Mouse (Mus musculus): ENCODE results near the gene Eno4. TPM values are rescaled to one million over a fixed set of nuclear protein-coding genes. Genes with fewer than 3 reads are reported as not detected.

Gene Eno4
- polyA plus RNA-seq, 1 experiment from 2014 or later, result 2.1 TPM

GRCm38 (mm10) chr19:58954779-58955178 is 11.6 kb downstream of the Eno4 start:
- Histone ChIP-seq H3K9me3 (ENCODE audit: control insufficient read depth, low read length) (no peaks in the 10 kb centered on the region), H3K4me3 (ENCODE audit: low read length) (no peak overlapping the region), H3K9ac (ENCODE audit: low read depth, low read length) (no peak overlapping the region), H3K4me2 (ENCODE audit: low read length) (no peak overlapping the region), H3K27ac (ENCODE audit: low read depth, low read length) (no peak overlapping the region), H3K27me3 (replicated peaks; ENCODE audit: control insufficient read depth, insufficient read depth, low read length) (peaks cover 25% of the 10 kb centered on the region), H3K4me1 (ENCODE audit: control insufficient read depth, insufficient read depth, low read depth, low read length) (no peaks in the 10 kb centered on the region), H3K36me3 (ENCODE audit: control insufficient read depth, insufficient read depth, low read length) (no peaks in the 10 kb centered on the region)
- 90% methylated on average over 8 of the region's 8 CpGs for WGBS
- ATAC-seq, result no peak

DNA sequence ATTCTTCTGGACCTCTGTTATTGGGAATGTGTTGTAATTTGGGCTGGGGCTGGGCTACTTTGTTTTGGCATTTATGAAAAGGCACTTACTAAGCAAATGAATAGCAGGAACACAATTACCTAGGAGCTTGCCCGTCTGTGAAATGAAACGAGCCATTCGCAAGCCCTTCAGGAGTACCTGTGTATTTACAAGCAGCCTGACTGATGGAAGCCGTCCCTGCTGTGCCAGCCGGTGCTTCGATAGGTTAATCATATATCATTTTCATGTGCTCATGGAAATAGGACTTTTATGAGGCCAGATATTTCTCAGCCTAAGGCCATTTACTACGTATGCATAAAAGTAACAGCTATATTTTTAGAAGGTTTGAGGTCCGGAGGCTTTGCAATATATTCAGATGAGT is 19.8 kb downstream of the Eno4 start:
- no peak for ATAC-seq
- H3K9me3 ChIP-seq (ENCODE audit: control insufficient read depth, low read length), result no peaks in the 10 kb centered on the region
- no peak overlapping the region for H3K4me2 ChIP-seq (ENCODE audit: low read length)
- H3K4me1 ChIP-seq (ENCODE audit: control insufficient read depth, insufficient read depth, low read depth, low read length), result no peaks in the 10 kb centered on the region
- H3K27me3 ChIP-seq (replicated peaks; ENCODE audit: control insufficient read depth, insufficient read depth, low read length), result peaks cover 3% of the 10 kb centered on the region
- H3K27ac ChIP-seq (ENCODE audit: low read depth, low read length), result no peak overlapping the region
- WGBS, result 60% methylated on average over 8 of the region's 8 CpGs
- H3K9ac ChIP-seq (ENCODE audit: low read depth, low read length), result no peak overlapping the region
- no peak overlapping the region for H3K4me3 ChIP-seq (ENCODE audit: low read length)
- no peaks in the 10 kb centered on the region for H3K36me3 ChIP-seq (ENCODE audit: control insufficient read depth, insufficient read depth, low read length)

DNA sequence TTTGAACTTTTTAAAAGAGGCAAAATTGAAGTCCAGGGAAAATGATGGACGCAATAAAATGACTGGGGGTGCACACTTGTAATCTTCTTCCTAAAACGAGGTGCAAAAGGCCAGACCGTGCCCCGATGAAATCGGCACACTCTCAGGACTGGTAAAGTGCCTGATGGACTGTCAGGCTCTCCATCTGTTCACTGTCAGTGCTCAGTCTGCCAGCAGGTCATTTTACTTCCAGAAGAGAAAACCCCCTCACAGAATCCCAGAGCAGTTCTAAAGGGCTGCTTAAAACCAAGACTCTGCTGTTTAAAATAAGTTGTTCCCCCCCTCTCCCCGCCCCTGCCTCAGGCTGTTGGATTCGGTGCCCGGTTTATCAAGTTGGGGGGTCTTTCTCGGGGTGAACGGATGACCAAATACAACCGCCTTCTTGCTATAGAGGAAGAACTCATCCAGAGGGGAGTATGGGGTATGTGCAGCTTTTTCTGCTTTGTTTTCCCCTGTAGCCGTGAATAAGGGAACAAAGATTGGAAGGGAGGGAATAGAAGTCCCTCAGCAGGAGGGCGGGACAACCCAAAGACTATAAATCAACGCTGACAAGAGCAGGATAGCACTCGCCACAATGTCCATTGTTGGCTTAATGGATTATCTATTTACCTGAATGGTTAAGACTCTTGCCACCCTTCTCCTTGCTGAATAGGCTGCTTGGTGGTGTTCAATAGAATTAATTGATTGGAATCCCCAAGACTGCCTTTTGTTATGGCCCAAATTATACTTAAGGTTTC is 25.7 kb downstream of the Eno4 start:
- H3K4me3 ChIP-seq (ENCODE audit: low read length), result no peak overlapping the region
- H3K9ac ChIP-seq (ENCODE audit: low read depth, low read length), result no peak overlapping the region
- no peak for ATAC-seq
- H3K9me3 ChIP-seq (ENCODE audit: control insufficient read depth, low read length), result no peaks in the 10 kb centered on the region
- H3K36me3 ChIP-seq (ENCODE audit: control insufficient read depth, insufficient read depth, low read length), result no peaks in the 10 kb centered on the region; the same call in 1 of the 2 replicates
- WGBS, result 16% methylated on average over 15 of the region's 15 CpGs
- peaks cover 24% of the 10 kb centered on the region for H3K27me3 ChIP-seq (replicated peaks; ENCODE audit: control insufficient read depth, insufficient read depth, low read length)
- no peaks in the 10 kb centered on the region for H3K4me1 ChIP-seq (ENCODE audit: control insufficient read depth, insufficient read depth, low read depth, low read length)
- peak overlapping the region; percentile 5; the same call in 1 of the 2 replicates for H3K4me2 ChIP-seq (ENCODE audit: low read length)
- H3K27ac ChIP-seq (ENCODE audit: low read depth, low read length), result no peak overlapping the region

DNA sequence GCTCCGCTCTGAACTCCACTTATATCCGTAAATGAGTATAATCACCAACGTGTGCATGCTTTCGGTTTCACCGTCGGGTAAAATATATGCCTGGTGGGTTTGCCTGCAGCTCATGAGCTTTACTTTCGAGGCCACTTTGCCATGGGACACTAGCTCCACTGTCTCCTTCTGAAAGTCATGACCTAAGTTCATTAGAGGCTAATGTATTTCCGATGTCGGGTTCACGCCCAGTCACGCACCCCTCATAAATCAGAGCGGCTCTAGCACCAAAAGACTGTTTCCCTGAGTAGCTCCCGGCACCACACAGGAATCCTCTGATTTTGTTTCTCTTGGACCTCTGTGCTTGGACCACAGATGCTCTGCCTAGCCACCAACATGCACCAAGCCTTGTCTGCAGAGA is 27.6 kb downstream of the Eno4 start:
- WGBS, result 75% methylated on average over 13 of the region's 13 CpGs
- no peaks in the 10 kb centered on the region; the same call in 1 of the 2 replicates for H3K36me3 ChIP-seq (ENCODE audit: control insufficient read depth, insufficient read depth, low read length)

DNA sequence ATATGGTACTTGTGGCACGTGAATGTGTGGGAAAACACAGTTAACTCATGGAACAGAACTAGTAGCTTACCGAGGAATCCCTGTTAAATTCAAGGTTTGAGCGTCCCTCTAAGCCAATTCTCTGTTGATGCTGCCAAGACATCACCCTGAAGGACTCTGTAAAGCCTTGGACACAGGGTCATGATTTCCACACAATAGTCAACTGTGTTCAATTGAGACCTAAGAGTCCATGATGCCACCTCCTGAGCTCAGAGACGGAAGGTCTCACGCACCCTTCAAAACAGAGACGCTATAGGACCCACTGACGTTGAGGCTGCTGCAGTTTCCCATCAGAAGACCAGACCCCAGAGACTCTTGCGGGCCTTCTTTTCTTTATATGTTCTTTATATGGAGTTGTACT is 30.9 kb downstream of the Eno4 start:
- H3K4me3 ChIP-seq (ENCODE audit: low read length), result no peak overlapping the region
- peaks cover 3% of the 10 kb centered on the region; the same call in 1 of the 2 replicates for H3K4me1 ChIP-seq (ENCODE audit: control insufficient read depth, insufficient read depth, low read depth, low read length)
- no peak overlapping the region for H3K27ac ChIP-seq (ENCODE audit: low read depth, low read length)
- 74% methylated on average over 8 of the region's 8 CpGs for WGBS
- no peaks in the 10 kb centered on the region for H3K9me3 ChIP-seq (ENCODE audit: control insufficient read depth, low read length)
- H3K36me3 ChIP-seq (ENCODE audit: control insufficient read depth, insufficient read depth, low read length), result no peaks in the 10 kb centered on the region; the same call in 1 of the 2 replicates
- ATAC-seq, result no peak
- peaks cover 44% of the 10 kb centered on the region for H3K27me3 ChIP-seq (replicated peaks; ENCODE audit: control insufficient read depth, insufficient read depth, low read length)
- H3K4me2 ChIP-seq (ENCODE audit: low read length), result no peak overlapping the region
- H3K9ac ChIP-seq (ENCODE audit: low read depth, low read length), result no peak overlapping the region

More for the DNA sequence above, 27.6 kb downstream of the Eno4 start:
- Histone ChIP-seq H3K4me3 (ENCODE audit: low read length) (no peak overlapping the region), H3K4me2 (ENCODE audit: low read length) (no peak overlapping the region), H3K27ac (ENCODE audit: low read depth, low read length) (no peak overlapping the region), H3K27me3 (replicated peaks; ENCODE audit: control insufficient read depth, insufficient read depth, low read length) (peaks cover 33% of the 10 kb centered on the region), H3K9me3 (ENCODE audit: control insufficient read depth, low read length) (no peaks in the 10 kb centered on the region), H3K4me1 (ENCODE audit: control insufficient read depth, insufficient read depth, low read depth, low read length) (no peaks in the 10 kb centered on the region), H3K9ac (ENCODE audit: low read depth, low read length) (no peak overlapping the region)
- no peak for ATAC-seq

DNA sequence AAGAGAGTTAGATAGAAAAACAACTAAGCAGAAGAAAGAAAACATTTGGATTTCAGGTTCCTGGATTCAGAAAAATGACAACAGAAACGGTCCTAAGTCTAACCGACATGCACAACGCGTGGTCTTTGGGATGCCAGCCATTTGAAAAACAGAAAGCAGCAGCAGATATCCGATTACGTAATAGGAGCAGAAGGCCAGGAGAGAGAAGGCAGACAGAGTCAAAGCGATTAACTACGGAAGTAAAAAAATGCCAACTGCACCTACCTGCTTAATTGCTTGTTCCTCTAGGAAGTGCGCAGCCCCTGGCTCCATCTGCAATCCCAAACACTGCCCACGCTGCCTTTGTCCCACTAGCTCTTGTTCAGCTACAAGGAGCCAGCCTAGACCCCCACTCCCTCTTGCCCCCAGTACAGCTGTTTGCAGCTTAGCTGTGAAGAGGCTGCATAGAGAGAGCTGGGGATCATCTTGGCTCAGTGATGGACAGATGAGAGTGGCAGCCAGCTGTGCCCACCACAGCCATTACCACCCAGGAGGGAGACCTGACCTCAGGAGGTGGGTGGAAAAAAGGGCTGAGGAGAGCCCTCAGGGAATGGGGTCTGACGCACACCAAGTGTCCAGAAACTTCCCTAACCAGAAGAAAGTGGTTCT is 32.1 kb downstream of the Eno4 start:
- H3K9me3 ChIP-seq (ENCODE audit: control insufficient read depth, low read length), result no peaks in the 10 kb centered on the region
- H3K36me3 ChIP-seq (ENCODE audit: control insufficient read depth, insufficient read depth, low read length), result no peaks in the 10 kb centered on the region; the same call in 1 of the 2 replicates
- ATAC-seq, result no peak
- H3K4me1 ChIP-seq (ENCODE audit: control insufficient read depth, insufficient read depth, low read depth, low read length), result peaks cover 6% of the 10 kb centered on the region; the same call in 1 of the 2 replicates
- no peak overlapping the region for H3K4me3 ChIP-seq (ENCODE audit: low read length)
- H3K9ac ChIP-seq (ENCODE audit: low read depth, low read length), result no peak overlapping the region
- 78% methylated on average over 11 of the region's 11 CpGs for WGBS
- H3K27ac ChIP-seq (ENCODE audit: low read depth, low read length), result no peak overlapping the region
- H3K4me2 ChIP-seq (ENCODE audit: low read length), result no peak overlapping the region
- peaks cover 40% of the 10 kb centered on the region for H3K27me3 ChIP-seq (replicated peaks; ENCODE audit: control insufficient read depth, insufficient read depth, low read length)

GRCm38 (mm10) chr19:58978401-58979171 is 35.4 kb downstream of the Eno4 start:
- H3K27me3 ChIP-seq (replicated peaks; ENCODE audit: control insufficient read depth, insufficient read depth, low read length), result peaks cover 33% of the 10 kb centered on the region
- peaks cover 8% of the 10 kb centered on the region; the same call in 1 of the 2 replicates for H3K4me1 ChIP-seq (ENCODE audit: control insufficient read depth, insufficient read depth, low read depth, low read length)
- ATAC-seq, result peak; percentile 30; the same call in 1 of the 2 replicates
- 59% methylated on average over 11 of the region's 11 CpGs for WGBS
- H3K9ac ChIP-seq (ENCODE audit: low read depth, low read length), result no peak overlapping the region
- no peaks in the 10 kb centered on the region for H3K9me3 ChIP-seq (ENCODE audit: control insufficient read depth, low read length)
- H3K4me3 ChIP-seq (ENCODE audit: low read length), result no peak overlapping the region
- H3K27ac ChIP-seq (ENCODE audit: low read depth, low read length), result no peak overlapping the region
- no peak overlapping the region for H3K4me2 ChIP-seq (ENCODE audit: low read length)
- no peaks in the 10 kb centered on the region for H3K36me3 ChIP-seq (ENCODE audit: control insufficient read depth, insufficient read depth, low read length)

DNA sequence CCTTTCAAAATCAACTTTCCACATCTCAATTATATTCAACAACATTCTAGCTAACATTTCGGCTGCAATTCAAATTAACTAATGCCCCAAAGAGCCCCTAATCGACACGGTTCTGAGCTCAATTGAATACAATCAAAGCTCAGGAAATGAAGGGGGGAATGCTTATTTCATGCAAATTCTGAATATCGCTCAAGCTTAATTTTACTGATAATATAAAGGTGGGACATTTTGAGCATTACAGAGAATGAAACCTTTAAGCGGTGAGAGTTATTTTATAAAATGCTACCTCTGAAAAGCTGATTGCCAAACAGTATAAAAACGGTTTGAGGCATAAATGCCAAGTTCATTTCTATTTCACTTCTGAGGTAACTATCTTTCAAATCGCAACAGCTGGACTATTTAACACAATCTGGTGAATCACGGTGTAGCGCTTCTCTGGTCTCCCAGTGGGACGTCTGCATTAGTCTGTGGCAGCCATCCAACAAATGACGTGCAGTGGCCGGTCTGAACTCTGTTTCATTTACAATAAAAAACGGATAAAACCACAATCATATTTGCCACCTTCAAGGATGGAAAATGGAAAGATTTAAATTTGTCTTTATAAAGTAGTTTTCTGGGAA is 36.3 kb downstream of the Eno4 start:
- H3K4me2 ChIP-seq (ENCODE audit: low read length), result peak overlapping the region; percentile 41
- WGBS, result 22% methylated on average over 13 of the region's 13 CpGs
- H3K27me3 ChIP-seq (replicated peaks; ENCODE audit: control insufficient read depth, insufficient read depth, low read length), result peaks cover 29% of the 10 kb centered on the region
- no peaks in the 10 kb centered on the region for H3K9me3 ChIP-seq (ENCODE audit: control insufficient read depth, low read length)
- peaks cover 8% of the 10 kb centered on the region; the same call in 1 of the 2 replicates for H3K4me1 ChIP-seq (ENCODE audit: control insufficient read depth, insufficient read depth, low read depth, low read length)
- H3K27ac ChIP-seq (ENCODE audit: low read depth, low read length), result no peak overlapping the region
- peak overlapping the region; percentile 5; the same call in 1 of the 2 replicates for H3K4me3 ChIP-seq (ENCODE audit: low read length)
- no peak overlapping the region for H3K9ac ChIP-seq (ENCODE audit: low read depth, low read length)
- ATAC-seq, result no peak
- no peaks in the 10 kb centered on the region for H3K36me3 ChIP-seq (ENCODE audit: control insufficient read depth, insufficient read depth, low read length)
